Mouse (Mus musculus) layer of hippocampus, adult 18-20 months (tissue): ENCODE measurements around the gene E330009J07Rik. TPM values are rescaled to one million over a fixed set of nuclear protein-coding genes. Genes with fewer than 3 reads are reported as not detected.

Experiments used
- DNase-seq, 2 experiments: peaks; one replicate each; pipeline ENCODE4 v3.0.0; 2022; ENCODE audit warnings: low spot score in 2 of 2
- total RNA-seq, 2 experiments: library from RNA; stranded (reverse); gene quantifications; 2 replicates each; pipeline ENCODE4 v1.2.3; 2021

Gene E330009J07Rik
- total RNA-seq, 2 experiments from 2014 or later: 48.2 to 49.6 TPM

- DNase-seq: no peak
Measured at GRCm38 (mm10) chr6:40430251-40430650, 5.7 kb downstream of the E330009J07Rik start.

DNA sequence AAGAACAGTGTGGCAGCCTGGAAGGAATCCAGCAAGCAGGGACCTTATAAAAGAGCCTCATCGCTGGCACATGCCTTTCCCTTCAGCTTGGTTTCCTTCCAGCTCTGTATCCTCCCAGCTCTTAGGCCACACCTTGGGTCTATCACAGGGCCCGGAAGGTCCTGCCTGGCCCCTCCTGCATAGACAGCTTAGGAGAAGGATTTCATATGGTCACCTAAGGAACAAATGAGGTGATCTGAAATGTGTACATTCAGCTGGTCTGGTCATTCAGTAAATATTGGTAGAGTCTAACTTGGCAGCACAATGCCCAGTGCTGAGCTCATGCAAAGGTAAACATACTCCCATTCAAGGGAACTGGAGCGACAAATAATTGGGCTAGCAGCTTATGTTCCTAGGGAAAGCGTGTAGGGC, 6.4 kb downstream of the E330009J07Rik start:
- DNase-seq: no peak

- no peak for DNase-seq
Measured at GRCm38 (mm10) chr6:40428696-40429095, 7.2 kb downstream of the E330009J07Rik start.

- no peak for DNase-seq
Measured at GRCm38 (mm10) chr6:40427441-40427840, 8.5 kb downstream of the E330009J07Rik start.

- peak in 1 of 2 experiments; percentile 75 for DNase-seq
Measured at GRCm38 (mm10) chr6:40423774-40424173, 12.2 kb downstream of the E330009J07Rik start.

- no peak for DNase-seq
Measured at GRCm38 (mm10) chr6:40423013-40423412, 12.9 kb downstream of the E330009J07Rik start.

GRCm38 (mm10) chr6:40421099-40421498, 14.8 kb downstream of the E330009J07Rik start:
- no peak for DNase-seq

GRCm38 (mm10) chr6:40418386-40418785, 17.5 kb downstream of the E330009J07Rik start:
- DNase-seq: no peak

DNA sequence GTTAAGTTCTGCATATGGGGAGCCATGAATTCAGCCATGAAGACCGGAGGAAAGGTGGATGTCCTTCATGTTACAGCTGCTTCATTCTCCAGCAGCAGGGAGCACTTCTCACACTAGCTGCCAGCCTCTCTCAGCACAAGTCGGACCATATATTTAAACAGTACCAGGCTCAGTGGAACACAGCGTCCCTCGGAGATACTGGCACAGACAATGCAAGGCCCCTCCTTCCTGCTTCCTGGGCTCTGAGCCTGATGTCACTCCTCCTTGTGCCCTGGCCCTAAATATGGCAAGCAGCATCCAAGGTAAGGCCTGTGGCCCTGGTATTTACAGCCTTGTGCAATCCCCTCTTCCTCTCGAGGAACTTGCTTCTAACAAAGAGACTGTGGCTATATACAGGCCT, 20.1 kb downstream of the E330009J07Rik start:
- DNase-seq: no peak

DNA sequence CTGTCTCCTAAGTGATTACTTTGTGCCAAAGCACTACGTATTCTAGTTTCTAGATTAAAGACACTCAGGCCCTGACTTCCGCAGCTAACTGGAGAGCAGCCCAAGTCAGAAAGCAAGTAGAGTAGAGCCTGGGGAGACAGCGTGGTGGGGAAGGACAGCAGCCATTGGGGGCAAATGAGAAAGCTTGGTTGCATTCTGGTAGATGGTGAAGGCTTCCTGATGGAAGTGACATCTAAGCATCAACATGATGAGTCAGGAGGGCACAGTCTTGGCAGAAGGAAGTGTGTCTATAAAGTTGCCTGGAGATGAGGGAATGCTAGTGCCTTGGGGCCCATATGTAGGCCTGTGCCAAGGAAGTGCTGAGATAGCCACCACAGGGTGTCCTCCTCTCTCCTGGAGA, 22.4 kb downstream of the E330009J07Rik start:
- DNase-seq: no peak

DNA sequence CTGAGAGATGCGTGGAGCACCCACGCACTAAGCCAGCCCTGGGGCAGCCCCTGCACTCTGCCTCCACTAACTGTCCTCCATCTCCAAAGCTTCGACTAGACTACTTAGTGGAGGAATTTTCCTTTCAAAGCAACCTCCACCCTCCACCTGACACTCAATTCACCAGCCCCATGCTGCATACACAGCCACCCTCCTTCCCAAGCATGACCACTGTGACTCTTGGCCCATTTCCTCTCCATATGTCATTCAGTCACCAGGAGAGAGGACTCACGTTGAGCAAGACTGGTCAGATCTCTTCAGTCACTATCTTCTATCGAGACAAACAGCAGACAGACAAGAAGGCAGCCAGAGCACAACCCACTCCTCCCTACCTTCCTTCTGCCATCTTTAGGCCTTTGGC, 22.9 kb downstream of the E330009J07Rik start:
- no peak for DNase-seq

DNA sequence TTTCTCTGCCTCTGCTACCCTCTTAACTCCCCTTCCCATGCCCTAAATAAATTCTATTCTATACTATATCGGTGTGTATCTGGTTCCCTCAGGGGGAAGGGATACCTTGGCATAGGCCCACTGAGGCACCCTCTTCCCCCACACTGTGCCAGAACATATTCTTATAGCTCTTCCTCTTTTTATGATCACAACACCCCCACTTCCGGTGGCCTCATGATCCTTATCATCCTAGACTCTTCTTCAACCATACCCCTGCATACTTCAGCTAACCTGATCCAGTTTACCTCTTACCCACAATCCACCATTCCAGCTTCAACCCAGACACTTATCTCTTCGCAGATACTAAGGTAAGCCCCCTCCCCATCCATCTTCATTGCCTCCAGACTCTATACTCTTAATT, 24.9 kb downstream of the E330009J07Rik start:
- DNase-seq: no peak

DNA sequence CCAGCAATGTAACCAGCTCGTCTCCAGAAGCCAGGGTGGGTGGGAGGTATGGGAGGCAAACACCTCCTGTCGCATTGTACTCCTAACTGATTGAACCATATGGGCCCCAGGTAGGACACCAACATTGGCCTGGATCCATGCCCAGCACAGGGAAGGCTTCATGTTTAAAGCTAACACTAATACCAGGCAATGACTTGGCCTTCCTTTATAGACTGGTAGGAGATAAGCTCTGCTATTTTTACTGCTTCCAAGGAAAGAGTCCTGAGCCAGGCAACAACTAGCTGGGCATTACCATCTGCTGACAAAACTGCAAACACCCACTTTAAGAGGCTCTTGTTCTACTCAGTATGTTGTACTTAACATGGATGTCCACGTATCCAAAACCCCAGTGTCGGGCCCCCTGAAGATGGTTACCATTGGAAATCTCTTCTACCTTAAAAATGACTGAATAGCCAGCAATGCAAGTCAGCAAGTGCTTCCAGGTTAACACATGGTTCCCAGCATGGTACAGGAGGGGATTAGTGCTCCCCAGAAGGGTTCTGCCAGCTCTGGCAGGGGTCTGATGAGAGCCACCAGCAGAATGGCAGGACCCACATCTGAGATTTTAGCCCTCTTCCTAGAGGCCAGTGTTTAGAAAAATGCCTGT, 32.2 kb downstream of the E330009J07Rik start:
- DNase-seq: peak in 1 of 2 experiments; percentile 42

GRCm38 (mm10) chr6:40402031-40402430, 33.9 kb downstream of the E330009J07Rik start:
- no peak for DNase-seq

DNA sequence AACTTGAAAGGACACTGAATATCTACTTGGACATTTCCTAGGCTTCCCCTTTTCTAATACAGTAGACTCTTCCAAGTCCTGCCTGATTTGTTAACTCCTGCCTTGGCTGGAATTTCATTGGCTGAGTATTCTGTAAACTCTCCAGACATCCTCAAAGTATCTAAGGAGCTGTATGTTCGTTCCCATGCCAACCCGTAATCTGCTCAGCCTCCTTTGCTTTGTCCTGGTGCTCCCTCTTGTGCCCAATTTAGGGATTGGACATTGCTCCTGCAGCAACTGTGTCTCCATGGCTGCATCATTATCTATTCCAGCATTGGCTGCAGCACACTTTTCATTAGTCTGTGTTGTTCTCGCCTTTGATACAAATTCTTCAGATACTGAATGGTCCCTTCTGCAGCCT, 42.7 kb downstream of the E330009J07Rik start:
- DNase-seq: peak; percentile 82 to 95

DNA sequence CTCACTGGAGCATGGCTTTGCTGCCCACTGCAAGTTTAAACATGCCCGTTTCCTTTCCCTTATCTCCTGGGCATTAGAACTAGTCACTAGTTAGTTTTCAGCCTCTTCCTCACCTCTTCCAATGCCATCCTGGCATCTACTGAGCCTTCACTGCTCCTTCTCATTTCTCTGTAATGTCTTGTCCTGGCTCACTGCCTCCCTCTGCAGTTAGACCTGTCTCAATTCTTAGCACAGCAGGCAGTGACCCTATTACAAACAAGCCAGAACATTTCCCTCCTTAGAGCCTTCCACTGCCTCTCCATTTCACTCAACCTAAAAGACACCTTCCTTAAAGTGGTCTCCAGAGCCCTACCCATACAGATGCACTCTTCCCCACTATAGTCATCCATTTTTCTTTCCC, 45.0 kb downstream of the E330009J07Rik start:
- DNase-seq: no peak

DNA sequence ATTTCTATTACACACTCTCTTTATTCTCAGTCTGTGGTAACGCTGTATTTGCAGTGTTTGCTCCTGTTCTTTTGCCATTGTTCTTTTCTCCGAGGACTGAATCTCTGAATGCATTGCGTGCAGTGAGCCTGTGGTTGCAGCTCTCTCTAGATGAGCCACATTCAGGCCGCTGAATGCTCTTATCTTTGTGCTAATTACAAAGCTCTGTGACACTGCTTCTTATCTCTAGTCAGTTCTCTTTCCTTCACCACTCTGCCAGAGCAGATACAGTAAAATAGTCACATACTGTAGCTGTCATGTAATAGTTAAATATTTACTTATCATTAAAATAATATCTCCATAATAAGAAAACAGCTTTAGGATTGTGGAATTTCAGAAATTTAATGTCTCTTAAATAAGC, 47.3 kb downstream of the E330009J07Rik start:
- no peak for DNase-seq

DNA sequence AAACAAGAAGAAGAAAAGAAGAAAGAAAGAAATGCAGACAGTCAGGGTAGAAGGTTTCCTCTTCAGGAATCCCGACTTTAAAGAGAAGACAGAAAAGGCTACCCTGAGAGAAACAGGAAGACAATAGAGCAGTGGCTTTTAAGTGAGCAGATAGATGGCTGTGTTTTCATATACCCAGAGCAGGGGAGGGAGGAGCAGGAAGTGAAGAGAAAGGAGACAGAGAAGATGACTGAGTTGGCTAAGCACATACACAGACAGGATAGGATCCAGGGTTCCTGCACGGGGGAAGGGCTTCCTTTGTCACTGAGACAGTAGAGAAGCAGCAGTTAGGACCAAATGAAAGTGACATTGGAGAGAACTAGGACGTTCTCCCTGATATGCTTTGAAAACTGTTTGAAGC, 50.3 kb downstream of the E330009J07Rik start:
- no peak for DNase-seq

GRCm38 (mm10) chr6:40381908-40382307, 54.0 kb downstream of the E330009J07Rik start:
- DNase-seq: no peak

GRCm38 (mm10) chr6:40380181-40380580, 55.8 kb downstream of the E330009J07Rik start:
- no peak for DNase-seq

- no peak for DNase-seq
Measured at GRCm38 (mm10) chr6:40371031-40371430, 64.9 kb downstream of the E330009J07Rik start.

GRCm38 (mm10) chr6:40353360-40353759, 82.6 kb downstream of the E330009J07Rik start:
- DNase-seq: no peak
